Comparison of ENCODE assay signal across 9 mouse cellular contexts in the genomic region with DNA sequence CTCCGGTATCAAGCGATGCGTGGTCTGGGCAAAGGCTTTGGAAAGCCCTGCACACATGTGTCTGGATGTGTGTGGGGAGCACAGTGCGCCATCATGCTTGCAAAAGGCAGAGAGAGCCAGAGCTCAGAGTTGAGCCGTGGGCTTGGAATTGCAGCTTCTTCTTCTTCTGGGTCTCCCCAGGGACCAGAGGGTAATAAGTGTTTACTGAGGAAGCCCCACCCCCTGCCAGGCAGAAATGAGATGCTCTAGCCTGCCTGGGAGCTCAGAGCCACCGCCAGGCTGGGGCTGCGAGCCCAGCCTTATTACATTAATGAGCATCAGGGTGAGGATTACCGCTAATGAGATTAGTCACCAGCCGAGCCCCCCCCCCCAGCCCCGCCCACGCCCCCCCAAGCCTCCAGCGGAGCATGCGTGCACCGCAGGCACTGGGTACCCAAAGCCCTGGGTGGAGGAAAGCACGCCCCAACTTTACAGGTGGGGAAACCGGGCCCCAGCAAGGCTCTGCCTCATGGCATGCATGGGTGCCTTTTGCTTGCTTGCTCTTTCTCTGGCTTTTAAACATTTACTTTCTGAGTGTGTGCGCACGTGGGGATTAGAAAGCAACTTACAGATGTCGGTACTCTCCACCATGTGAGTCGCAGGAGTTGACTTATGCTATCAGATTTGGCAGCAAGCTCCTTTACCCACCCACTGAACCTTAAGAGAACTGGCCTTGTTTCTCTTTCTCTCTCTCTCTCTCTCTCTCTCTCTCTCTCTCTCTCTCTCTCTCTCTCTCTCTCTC. TPM values are rescaled to one million over a fixed set of nuclear protein-coding genes. Genes with fewer than 3 reads are reported as not detected.
DNase-seq lines count a peak whose midpoint lies in the region; ATAC-seq lines count a peak whose summit lies in the region.
"Had no signal": no experiment of that assay in that cellular context is flagged by ENCODE, and none has a peak within 500 bp of the region (broad histone marks: within the 10 kb centered on the region; RNA-seq: fewer than 3 reads in every experiment).

No protein-coding gene starts in this region.

- H3K9me3 ChIP-seq in heart, embryonic 10.5 days, result no peaks in the 10 kb centered on the region
- no peaks in the 10 kb centered on the region for H3K9me3 ChIP-seq in hindbrain, embryonic 14.5 days (ENCODE audit: control insufficient read depth, low read length)
- H3K9me3 ChIP-seq in midbrain, embryonic 13.5 days, result no peaks in the 10 kb centered on the region

- H3K27ac ChIP-seq in heart, embryonic 10.5 days, result peak overlapping the region; percentile 56; the same call in 1 of the 2 replicates
- peak overlapping the region; percentile 55 for H3K27ac ChIP-seq in hindbrain, embryonic 14.5 days
- peak overlapping the region; percentile 62 for H3K27ac ChIP-seq in midbrain, embryonic 13.5 days
- H3K27ac ChIP-seq: liver, embryonic 14.5 days had no signal

- H3K4me2 ChIP-seq in hindbrain, embryonic 14.5 days (replicated peaks), result peak overlapping the region; percentile 33
- peak overlapping the region; percentile 34 for H3K4me2 ChIP-seq in midbrain, embryonic 13.5 days (replicated peaks)

- H3K27me3 ChIP-seq in heart, embryonic 10.5 days (ENCODE audit: insufficient read depth, poor library complexity, severe bottlenecking), result peaks cover 32% of the 10 kb centered on the region
- no peaks in the 10 kb centered on the region for H3K27me3 ChIP-seq in hindbrain, embryonic 14.5 days (ENCODE audit: control insufficient read depth, insufficient read depth, low read length)
- H3K27me3 ChIP-seq in midbrain, embryonic 13.5 days, result peaks cover 31% of the 10 kb centered on the region

- intact Hi-C loops in heart, postnatal 14 days (cut with DNase I), result no loop called here

- peak overlapping the region; percentile 38 for H3K4me3 ChIP-seq in heart, embryonic 10.5 days
- no peak overlapping the region for H3K4me3 ChIP-seq in hindbrain, embryonic 14.5 days (replicated peaks; ENCODE audit: low read length)
- peak overlapping the region; percentile 2; the same call in 1 of the 2 replicates for H3K4me3 ChIP-seq in midbrain, embryonic 13.5 days (replicated peaks)

- DNase-seq in heart, embryonic 10.5 days (ENCODE audit: low spot score), result no peak
- no peak for DNase-seq in heart, postnatal 14 days
- DNase-seq in NIH3T3 (ENCODE audit: low read depth), result peak; percentile 41
- peak; percentile 68 for DNase-seq in hindbrain, embryonic 14.5 days (ENCODE audit: low spot score)
- no peak for DNase-seq in ovary, postnatal 36 days (ENCODE audit: low spot score)

- WGBS in heart, embryonic 10.5 days, result 13% methylated on average over 20 of the region's 20 CpGs
- WGBS in hindbrain, embryonic 14.5 days, result 17% methylated on average over 20 of the region's 20 CpGs
- WGBS in midbrain, embryonic 13.5 days, result 8% methylated on average over 20 of the region's 20 CpGs

- H3K4me1 ChIP-seq in heart, embryonic 10.5 days, result peaks cover 60% of the 10 kb centered on the region
- H3K4me1 ChIP-seq in hindbrain, embryonic 14.5 days (replicated peaks; ENCODE audit: control insufficient read depth, insufficient read depth, low read length), result peaks cover 27% of the 10 kb centered on the region
- H3K4me1 ChIP-seq in midbrain, embryonic 13.5 days (replicated peaks), result peaks cover 42% of the 10 kb centered on the region

- ATAC-seq in hindbrain, embryonic 14.5 days (ENCODE audit: low FRiP score), result peak; percentile 83
- ATAC-seq in midbrain, embryonic 13.5 days, result peak; percentile 87
- ATAC-seq in megakaryocyte-erythroid progenitor cell, adult 5-6 weeks (replicated peaks; ENCODE audit: low FRiP score, low TSS enrichment, poor library complexity, severe bottlenecking), result no peak
- no peak for ATAC-seq in CD4-positive, CD25-positive, alpha-beta regulatory T cell, adult 4 months

- no peaks in the 10 kb centered on the region for H3K36me3 ChIP-seq in heart, embryonic 10.5 days
- no peaks in the 10 kb centered on the region for H3K36me3 ChIP-seq in hindbrain, embryonic 14.5 days (replicated peaks; ENCODE audit: control insufficient read depth, insufficient read depth)
- no peaks in the 10 kb centered on the region for H3K36me3 ChIP-seq in midbrain, embryonic 13.5 days

- no peak overlapping the region for H3K9ac ChIP-seq in hindbrain, embryonic 14.5 days
- no peak overlapping the region for H3K9ac ChIP-seq in midbrain, embryonic 13.5 days (replicated peaks)
- H3K9ac ChIP-seq: liver, embryonic 14.5 days had no signal

RNA-seq across cellular contexts. Expression of a gene that starts 44.1 kb away (rescaled TPM):
- polyA plus RNA-seq in heart, embryonic 10.5 days (2016; fragmentation: Nextera tagmentation; extraction: Ambion mirVana), result 19.0 and 21.6 TPM in 2 replicates
- 10 to 100 TPM; 43.0 to 50.6 TPM for total RNA-seq in heart, postnatal 14 days (2021)
- 110 and 129 TPM in 2 replicates for polyA plus RNA-seq in hindbrain, embryonic 14.5 days (2014; fragmentation: Nextera tagmentation; extraction: Ambion mirVana)
- polyA plus RNA-seq in midbrain, embryonic 13.5 days (2015; fragmentation: Nextera tagmentation; extraction: Ambion mirVana), result 72.3 and 72.9 TPM in 2 replicates
- total RNA-seq in megakaryocyte-erythroid progenitor cell, adult 5-6 weeks (2014; fragmentation: Nextera tagmentation), result not detected in 2 replicates
- 0.42 and 2.2 TPM in 2 replicates for total RNA-seq in megakaryocyte-erythroid progenitor cell, adult 5-6 weeks (2017)
- polyA plus RNA-seq in CD4-positive, CD25-positive, alpha-beta regulatory T cell, adult 4 months (2017; shearing (Covaris generic)), result 1 to 10 TPM in 1 of 2 experiments, under 1 TPM in 1; 0.40 to 1.5 TPM

Comparison
In these comparisons a context has a peak if more than half of its experiments do, and no peak if none do; other contexts are left out.
1. DNase-seq: peak in NIH3T3 (single experiment) and hindbrain, embryonic 14.5 days (single experiment); none in heart, embryonic 10.5 days (single experiment), heart, postnatal 14 days (0 of 2) and ovary, postnatal 36 days (single experiment).
2. ATAC-seq: peak in hindbrain, embryonic 14.5 days (single experiment) and midbrain, embryonic 13.5 days (single experiment); none in megakaryocyte-erythroid progenitor cell, adult 5-6 weeks (single experiment) and CD4-positive, CD25-positive, alpha-beta regulatory T cell, adult 4 months (single experiment).
3. Peak in every context shown above with its lines, with median percentiles within 50 percentile points of each other: H3K27ac ChIP-seq.